Mouse (Mus musculus): ENCODE results near the gene Pdyn. TPM values are rescaled to one million over a fixed set of nuclear protein-coding genes. Genes with fewer than 3 reads are reported as not detected.

Pdyn gene
- polyA plus RNA-seq, 1 experiment from 2014 or later = 0.18 TPM

Other genes with a start within 250 kb of the Pdyn start
- gene F830045P16Rik, start 163.2 kb downstream of the Pdyn start, polyA plus RNA-seq (2015; fragmentation: Nextera tagmentation; extraction: Ambion mirVana) = not detected in 2 replicates
- 14.7 and 15.8 TPM in 2 replicates for gene Sirpa, start 107.0 kb downstream of the Pdyn start, polyA plus RNA-seq (2015; fragmentation: Nextera tagmentation; extraction: Ambion mirVana)
- 6.9 and 7.4 TPM in 2 replicates for gene Stk35, start 100.7 kb upstream of the Pdyn start, polyA plus RNA-seq (2015; fragmentation: Nextera tagmentation; extraction: Ambion mirVana)